Mouse (Mus musculus) embryonic facial prominence, embryonic 11.5 days (tissue): ENCODE measurements around the gene Bax. TPM values are rescaled to one million over a fixed set of nuclear protein-coding genes. Genes with fewer than 3 reads are reported as not detected.
A peak's percentile ranks its signal among the peaks of the same experiment; 100 is the strongest.

ENCODE experiments used
- ATAC-seq: fragments of 200-750 bp; cut with Nextera tagmentation; replicated peaks from 2 replicates; pipeline ENCODE4 v1.8.0; 2017; ENCODE audit warnings: low read depth; ENCODE audit not compliant: insufficient number of reproducible peaks, low FRiP score, low TSS enrichment
- DNase-seq: peaks from one replicate; pipeline ENCODE4 v3.0.0-alpha.2; 2015; ENCODE audit warnings: low spot score
- H3K27ac ChIP-seq: fragments of 300-500 bp; sonication (generic); replicated peaks from 2 replicates; pipeline ENCODE4 v1.5.1; 2014; ENCODE audit warnings: mild to moderate bottlenecking, low read depth, low read length, control low read depth
- H3K27me3 ChIP-seq: fragments of 300-500 bp; sonication (generic); 2 replicates; pipeline ENCODE4 v1.6.1; 2014; ENCODE audit warnings: mild to moderate bottlenecking, low read length, moderate library complexity, mixed read lengths; ENCODE audit not compliant: control insufficient read depth, insufficient read depth
- H3K36me3 ChIP-seq: fragments of 300-500 bp; sonication (generic); replicated peaks from 2 replicates; pipeline ENCODE4 v1.6.1; 2014; ENCODE audit warnings: low read depth, mild to moderate bottlenecking, low read length, moderate library complexity, mixed read lengths; ENCODE audit not compliant: control insufficient read depth, insufficient read depth
- H3K4me1 ChIP-seq: fragments of 300-500 bp; sonication (generic); 2 replicates; pipeline ENCODE4 v1.6.1; 2014; ENCODE audit warnings: low read length, mixed read lengths; ENCODE audit not compliant: control insufficient read depth, insufficient read depth
- H3K4me2 ChIP-seq: fragments of 300-500 bp; sonication (generic); 2 replicates; pipeline ENCODE4 v1.6.1; 2014; ENCODE audit warnings: low read depth, mild to moderate bottlenecking, control low read depth, low read length, moderate library complexity
- H3K4me3 ChIP-seq: fragments of 300-500 bp; sonication (generic); 2 replicates; pipeline ENCODE4 v1.5.1; 2014; ENCODE audit warnings: low read depth, low read length, control low read depth
- H3K9ac ChIP-seq: fragments of 300-500 bp; sonication (generic); replicated peaks from 2 replicates; pipeline ENCODE4 v1.6.1; 2014; ENCODE audit warnings: mild to moderate bottlenecking, control low read depth, low read length
- H3K9me3 ChIP-seq: fragments of 300-500 bp; sonication (generic); replicated peaks from 2 replicates; pipeline ENCODE4 v1.6.1; 2016; ENCODE audit warnings: mild to moderate bottlenecking, low read length, inconsistent platforms, mixed read lengths; ENCODE audit not compliant: control insufficient read depth
- WGBS: fragments of 180-500 bp; shearing (Covaris S2); extraction: QIAGEN DNeasy Blood & Tissue Kit; methylation state at CpG from one replicate; pipeline ENCODE4 v1.1.7; 2014; 5-methylcytosine and 5-hydroxymethylcytosine counted together
- microRNA-seq: library from miRNA; unstranded; fragments of <30 nt; microRNA quantifications from one replicate; pipeline ENCODE4, GENCODE M21; 2016; ENCODE audit warnings: borderline number of aligned reads
- polyA plus RNA-seq: library from polyadenylated mRNA; unstranded; fragments of >200 nt; fragmentation: Nextera tagmentation; extraction: Ambion mirVana; gene quantifications from 2 replicates; pipeline ENCODE4 v1.2.1, GENCODE M21; 2014

Bax gene
- polyA plus RNA-seq, 1 experiment from 2014 or later, result 151 TPM

- peak overlapping the region; percentile 10; the same call in 1 of the 2 replicates for H3K4me3 ChIP-seq
- WGBS, result 10% methylated on average over 37 of the region's 37 CpGs
- peak overlapping the region; percentile 25 for H3K4me2 ChIP-seq
- peak overlapping the region; percentile 41; the same call in 1 of the 2 replicates for H3K9ac ChIP-seq
- peaks cover 68% of the 10 kb centered on the region for H3K27me3 ChIP-seq
- ATAC-seq (no peak), DNase-seq (no peak)
- H3K4me1 ChIP-seq, result peaks cover 5% of the 10 kb centered on the region; the same call in 1 of the 2 replicates
- H3K27ac ChIP-seq, result no peak overlapping the region
- H3K9me3 ChIP-seq, result no peaks in the 10 kb centered on the region
- H3K36me3 ChIP-seq, result no peaks in the 10 kb centered on the region
Observed at GRCm38 (mm10) chr7:45415636-45416035, 51.1 kb downstream of the Bax start.

GRCm38 (mm10) chr7:45414740-45415224 is 51.9 kb downstream of the Bax start:
- H3K9me3 ChIP-seq, result no peaks in the 10 kb centered on the region
- no peak overlapping the region for H3K4me2 ChIP-seq
- H3K9ac ChIP-seq, result no peak overlapping the region
- WGBS, result 43% methylated on average over 12 of the region's 12 CpGs
- no peak for DNase-seq
- H3K4me1 ChIP-seq, result peaks cover 5% of the 10 kb centered on the region; the same call in 1 of the 2 replicates
- peaks cover 65% of the 10 kb centered on the region for H3K27me3 ChIP-seq
- no peak for ATAC-seq
- H3K36me3 ChIP-seq, result no peaks in the 10 kb centered on the region
- H3K27ac ChIP-seq, result no peak overlapping the region
- H3K4me3 ChIP-seq, result no peak overlapping the region

GRCm38 (mm10) chr7:45413864-45414739 is 52.6 kb downstream of the Bax start:
- peak overlapping the region; percentile 56 for H3K9ac ChIP-seq
- H3K4me2 ChIP-seq, result peak overlapping the region; percentile 86
- H3K27ac ChIP-seq, result no peak overlapping the region; the same call in 1 of the 2 replicates
- no peaks in the 10 kb centered on the region for H3K36me3 ChIP-seq
- peaks cover 65% of the 10 kb centered on the region for H3K27me3 ChIP-seq
- no peaks in the 10 kb centered on the region for H3K9me3 ChIP-seq
- ATAC-seq, result peak; percentile 21; the same call in 1 of the 2 replicates
- H3K4me3 ChIP-seq, result peak overlapping the region; percentile 44
- peaks cover 5% of the 10 kb centered on the region; the same call in 1 of the 2 replicates for H3K4me1 ChIP-seq
- under 1% methylated on average over 25 of the region's 27 CpGs for WGBS
- peak; percentile 56 for DNase-seq

GRCm38 (mm10) chr7:45413113-45413863 is 53.4 kb downstream of the Bax start, which contains the start of gene Ntf5:
TSS of gene Ntf5 (plus strand) at chr7:45413695.
- WGBS, result 2% methylated on average over 42 of the region's 45 CpGs
- H3K27ac ChIP-seq, result no peak within 1 kb of the TSS; the same call in 1 of the 2 replicates
- peak; percentile 72 for DNase-seq

GRCm38 (mm10) chr7:45412421-45412820 is 54.3 kb downstream of the Bax start:
- no peak for ATAC-seq
- WGBS, result 84% methylated on average over 2 of the region's 2 CpGs

More at GRCm38 (mm10) chr7:45413113-45413863, 53.4 kb downstream of the Bax start, which contains the start of gene Ntf5:
- Histone ChIP-seq H3K9me3 (no peaks in the 10 kb centered on the region), H3K9ac (peak within 1 kb of the TSS; percentile 56), H3K4me2 (peak within 1 kb of the TSS; percentile 86), H3K4me3 (peak within 1 kb of the TSS; percentile 44), H3K36me3 (no peaks in the 10 kb centered on the region), H3K4me1 (peaks cover 5% of the 10 kb centered on the region; the same call in 1 of the 2 replicates), H3K27me3 (peaks cover 69% of the 10 kb centered on the region)
- 0 out of 2 replicates have a peak, but pooled peaks have one; percentile 12 for ATAC-seq

More at GRCm38 (mm10) chr7:45412421-45412820, 54.3 kb downstream of the Bax start:
- H3K36me3 ChIP-seq, result no peaks in the 10 kb centered on the region
- H3K9me3 ChIP-seq, result no peaks in the 10 kb centered on the region
- H3K4me2 ChIP-seq, result no peak overlapping the region
- H3K27ac ChIP-seq, result no peak overlapping the region
- H3K4me3 ChIP-seq, result no peak overlapping the region
- H3K4me1 ChIP-seq, result peaks cover 5% of the 10 kb centered on the region; the same call in 1 of the 2 replicates
- DNase-seq, result no peak
- H3K27me3 ChIP-seq, result peaks cover 72% of the 10 kb centered on the region
- H3K9ac ChIP-seq, result no peak overlapping the region

Small RNA genes within 50 kb of the gene (microRNA-seq; reads per million reads assigned to microRNA genes)
- not detected for gene Gm22133

Other genes starting within 250 kb of the Bax start
- 0.86 and 1.1 TPM in 2 replicates for gene Cd37, start 227.8 kb downstream of the Bax start, polyA plus RNA-seq
- gene Slc6a16, start 225.8 kb downstream of the Bax start, polyA plus RNA-seq, result 0.21 TPM in 1 of 2 replicates, not detected in the other
- not detected in 2 replicates for gene Slc6a21, start 189.4 kb downstream of the Bax start, polyA plus RNA-seq
- gene Trpm4, start 133.1 kb downstream of the Bax start, polyA plus RNA-seq, result 5.0 and 7.2 TPM in 2 replicates
- 0.33 and 0.34 TPM in 2 replicates for gene Hrc, start 131.6 kb downstream of the Bax start, polyA plus RNA-seq
- gene Ppfia3, start 99.9 kb downstream of the Bax start, polyA plus RNA-seq, result 7.4 TPM in 2 replicates
- gene Lin7b, start 96.3 kb downstream of the Bax start, polyA plus RNA-seq, result 0.77 and 0.86 TPM in 2 replicates
- gene Snrnp70, start 71.2 kb downstream of the Bax start, polyA plus RNA-seq, result 71.6 and 75.0 TPM in 2 replicates
- not detected in 2 replicates for gene Kcna7, start 61.2 kb downstream of the Bax start, polyA plus RNA-seq
- 3.9 and 5.1 TPM in 2 replicates for gene Ntf5, start 53.2 kb downstream of the Bax start, polyA plus RNA-seq
- not detected in 2 replicates for gene Lhb, start 46.1 kb downstream of the Bax start, polyA plus RNA-seq
- gene Gys1, start 32.1 kb downstream of the Bax start, polyA plus RNA-seq, result 28.7 and 30.7 TPM in 2 replicates
- gene Ruvbl2, start 28.8 kb downstream of the Bax start, polyA plus RNA-seq, result 172 and 179 TPM in 2 replicates
- gene Ftl1, start 7.0 kb downstream of the Bax start, polyA plus RNA-seq, result 4,830 and 5,123 TPM in 2 replicates
- gene Tulp2, start 15.0 kb upstream of the Bax start, polyA plus RNA-seq, result 0.43 and 0.95 TPM in 2 replicates
- gene Gm45808, start 19.9 kb upstream of the Bax start, polyA plus RNA-seq, result not detected in 2 replicates
- 2.6 and 3.1 TPM in 2 replicates for gene Dhdh, start 21.9 kb upstream of the Bax start, polyA plus RNA-seq
- 96.7 and 107 TPM in 2 replicates for gene Nucb1, start 43.5 kb upstream of the Bax start, polyA plus RNA-seq
- gene Ppp1r15a, start 59.4 kb upstream of the Bax start, polyA plus RNA-seq, result 19.8 and 20.3 TPM in 2 replicates
- 0.62 and 1.3 TPM in 2 replicates for gene Plekha4, start 59.4 kb upstream of the Bax start, polyA plus RNA-seq
- 0.53 and 0.68 TPM in 2 replicates for gene Hsd17b14, start 88.0 kb upstream of the Bax start, polyA plus RNA-seq
- gene Bcat2, start 103.3 kb upstream of the Bax start, polyA plus RNA-seq, result 47.0 and 47.3 TPM in 2 replicates
- 0.22 TPM in 1 of 2 replicates, not detected in the other for gene Fgf21, start 148.6 kb upstream of the Bax start, polyA plus RNA-seq
- 0.38 TPM in 1 of 2 replicates, not detected in the other for gene Fut1, start 150.4 kb upstream of the Bax start, polyA plus RNA-seq
- gene Izumo1, start 154.9 kb upstream of the Bax start, polyA plus RNA-seq, result 0.08 and 0.11 TPM in 2 replicates
- 5.4 and 5.7 TPM in 2 replicates for gene Rasip1, start 160.6 kb upstream of the Bax start, polyA plus RNA-seq
- 1.4 and 1.8 TPM in 2 replicates for gene Mamstr, start 173.1 kb upstream of the Bax start, polyA plus RNA-seq
- 0.17 TPM in 1 of 2 replicates, not detected in the other for gene Fut2, start 199.5 kb upstream of the Bax start, polyA plus RNA-seq
- gene Ntn5, start 217.1 kb upstream of the Bax start, polyA plus RNA-seq, result 0.25 TPM in 2 replicates
- gene Sec1, start 227.5 kb upstream of the Bax start, polyA plus RNA-seq, result 0.27 and 0.42 TPM in 2 replicates
- 6.9 and 8.7 TPM in 2 replicates for gene Car11, start 232.9 kb upstream of the Bax start, polyA plus RNA-seq
- 4.9 and 5.6 TPM in 2 replicates for gene Dbp, start 238.2 kb upstream of the Bax start, polyA plus RNA-seq
- gene Rpl18, start 248.6 kb upstream of the Bax start, polyA plus RNA-seq, result 1,026 and 1,114 TPM in 2 replicates